Mouse (Mus musculus): ENCODE data around the gene Cox20.
"Not testable (repeated sequence)": the region's sequence is repeated elsewhere in the genome, so short reads cannot be mapped to it uniquely, and the experiment has no call there.

The Cox20 gene

GRCm38 (mm10) chr1:178320723-178321590 lies 2.0 kb downstream of the Cox20 start:
- DNase-seq: no peak

GRCm38 (mm10) chr1:178321730-178322357 lies 2.9 kb downstream of the Cox20 start:
- DNase-seq: no peak

- DNase-seq: no peak
Measured at GRCm38 (mm10) chr1:178323235-178323634, 4.3 kb downstream of the Cox20 start.

- DNase-seq: no peak
Measured at GRCm38 (mm10) chr1:178324568-178324967, 5.6 kb downstream of the Cox20 start.

GRCm38 (mm10) chr1:178326357-178326756 lies 7.4 kb downstream of the Cox20 start:
- no peak for DNase-seq

GRCm38 (mm10) chr1:178326950-178327349 lies 8.0 kb downstream of the Cox20 start:
- no peak for DNase-seq

GRCm38 (mm10) chr1:178329017-178329416 lies 10.1 kb downstream of the Cox20 start:
- no peak for DNase-seq

- DNase-seq: no peak
Measured at GRCm38 (mm10) chr1:178329946-178330345, 11.0 kb downstream of the Cox20 start.

GRCm38 (mm10) chr1:178335860-178336261 lies 16.9 kb downstream of the Cox20 start:
- DNase-seq: peak; percentile 20

- DNase-seq: peak; percentile 98
Measured at GRCm38 (mm10) chr1:178336289-178336775, 17.4 kb downstream of the Cox20 start.

GRCm38 (mm10) chr1:178336777-178337481 lies 18.0 kb downstream of the Cox20 start:
- peak; percentile 71 for DNase-seq

- peak; percentile 96 for DNase-seq
Measured at GRCm38 (mm10) chr1:178337551-178338317, 18.8 kb downstream of the Cox20 start, which contains the start of gene Hnrnpu. Gene Hnrnpu (minus strand): TSS chr1:178337797.

GRCm38 (mm10) chr1:178338318-178338641 lies 19.4 kb downstream of the Cox20 start:
- DNase-seq: peak; percentile 38

GRCm38 (mm10) chr1:178340213-178340612 lies 21.3 kb downstream of the Cox20 start:
- no peak for DNase-seq

- no peak for DNase-seq
Measured at GRCm38 (mm10) chr1:178341435-178341834, 22.5 kb downstream of the Cox20 start.

GRCm38 (mm10) chr1:178342063-178342462 lies 23.1 kb downstream of the Cox20 start:
- DNase-seq: no peak

GRCm38 (mm10) chr1:178342612-178343011 lies 23.7 kb downstream of the Cox20 start:
- DNase-seq: no peak

- not testable (repeated sequence) for DNase-seq
Measured at GRCm38 (mm10) chr1:178344071-178344805, 25.3 kb downstream of the Cox20 start.

GRCm38 (mm10) chr1:178350792-178351191 lies 31.9 kb downstream of the Cox20 start:
- DNase-seq: no peak

- DNase-seq: peak; percentile 38
Measured at GRCm38 (mm10) chr1:178351643-178352042, 32.7 kb downstream of the Cox20 start.

- DNase-seq: no peak
Measured at GRCm38 (mm10) chr1:178354576-178354975, 35.6 kb downstream of the Cox20 start.

Data from thymus, postnatal 14 days (tissue).